Mouse (Mus musculus): ENCODE measurements around the gene Kank3. TPM values are rescaled to one million over a fixed set of nuclear protein-coding genes. Genes with fewer than 3 reads are reported as not detected.

Gene Kank3
- 1.8 to 3.6 TPM (median 2.5 TPM) in 4 replicates for total RNA-seq (2023)

DNA sequence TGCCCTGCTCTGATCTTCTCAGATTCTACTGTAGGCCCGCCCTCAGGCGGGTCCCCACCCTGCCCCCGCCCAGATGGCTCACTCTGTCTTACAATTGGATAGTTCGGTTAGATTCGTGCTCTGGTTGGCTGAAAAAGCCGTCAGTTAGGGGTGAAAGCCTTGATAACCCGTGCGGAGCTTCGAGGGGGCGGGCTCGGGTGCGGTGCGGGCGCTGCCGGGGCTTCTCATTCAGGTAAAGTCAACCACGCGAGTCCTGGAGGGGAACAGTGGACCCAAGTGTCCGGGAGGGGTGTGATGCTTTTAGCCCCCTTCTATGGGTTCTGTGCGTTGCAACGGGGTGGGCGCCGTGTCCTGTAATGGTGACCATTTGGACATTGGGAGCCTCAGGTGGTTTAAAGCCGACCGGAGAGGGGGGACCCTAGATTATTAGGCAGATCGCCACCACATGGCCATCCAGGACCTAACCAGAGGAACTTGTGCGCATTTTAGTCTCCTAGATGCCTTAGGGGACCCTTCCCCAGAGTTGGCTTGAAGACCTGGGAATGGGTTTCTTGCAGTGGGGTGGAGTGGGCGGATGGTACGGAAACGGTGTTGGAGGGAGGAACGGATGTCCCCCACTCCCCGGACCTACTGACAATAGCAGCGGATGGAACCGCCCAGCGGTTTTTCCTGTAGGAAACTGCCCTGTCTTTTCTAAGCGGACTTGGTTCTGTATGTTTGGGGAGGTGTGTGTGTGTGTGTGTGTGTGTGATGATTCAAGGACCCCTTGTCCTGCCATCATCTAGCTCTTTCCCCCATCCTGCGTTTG is at the start of gene Kank3:
TSS of gene Kank3 (plus strand) at position 186 of the 808 bp plus-strand sequence.

DNA sequence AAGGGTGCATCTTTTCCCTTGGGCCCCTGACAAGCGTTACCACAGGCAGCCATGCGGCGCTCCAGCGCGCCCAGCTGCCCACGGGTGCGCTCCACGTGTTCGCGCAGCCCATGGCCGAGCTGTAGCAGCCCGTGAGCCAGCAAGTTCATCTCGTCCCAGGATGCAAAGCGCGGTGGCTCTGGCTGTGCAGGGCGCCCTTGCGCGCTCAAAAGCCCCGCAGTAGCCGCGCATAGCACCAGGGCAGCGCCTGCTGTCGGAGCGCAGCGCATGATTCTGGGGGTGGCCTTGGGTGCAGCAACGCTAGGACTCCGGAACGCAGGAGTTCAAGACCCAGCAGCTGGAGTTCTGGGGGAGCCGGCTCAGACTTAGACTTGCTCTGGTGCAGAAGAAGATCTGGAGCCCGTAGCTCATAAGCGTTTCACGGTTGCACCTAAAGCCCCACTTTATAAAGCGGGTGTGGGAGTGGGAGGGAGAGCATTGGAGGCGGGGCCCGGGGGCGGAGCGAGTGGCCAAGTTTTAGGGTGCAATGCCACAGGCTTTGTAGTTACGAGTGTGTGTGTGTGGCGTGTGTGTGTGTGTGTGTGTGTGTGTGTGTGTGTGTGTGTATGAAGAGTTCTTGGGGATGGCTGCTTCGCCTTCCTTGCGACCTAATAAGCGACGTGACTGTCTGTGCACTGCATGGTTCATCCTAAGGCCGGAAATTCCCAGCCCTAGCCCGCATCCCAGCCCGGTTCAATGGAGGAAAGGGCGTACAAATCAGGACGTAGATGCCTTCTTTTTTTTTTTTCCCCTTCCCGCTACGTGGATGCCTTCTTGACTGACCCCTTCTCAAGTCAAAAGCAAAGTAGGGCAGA is 29.0 kb upstream of the Kank3 start, which contains the start of gene Angptl4:
TSS of gene Angptl4 (minus strand) at position 707 of the 854 bp plus-strand sequence.

DNA sequence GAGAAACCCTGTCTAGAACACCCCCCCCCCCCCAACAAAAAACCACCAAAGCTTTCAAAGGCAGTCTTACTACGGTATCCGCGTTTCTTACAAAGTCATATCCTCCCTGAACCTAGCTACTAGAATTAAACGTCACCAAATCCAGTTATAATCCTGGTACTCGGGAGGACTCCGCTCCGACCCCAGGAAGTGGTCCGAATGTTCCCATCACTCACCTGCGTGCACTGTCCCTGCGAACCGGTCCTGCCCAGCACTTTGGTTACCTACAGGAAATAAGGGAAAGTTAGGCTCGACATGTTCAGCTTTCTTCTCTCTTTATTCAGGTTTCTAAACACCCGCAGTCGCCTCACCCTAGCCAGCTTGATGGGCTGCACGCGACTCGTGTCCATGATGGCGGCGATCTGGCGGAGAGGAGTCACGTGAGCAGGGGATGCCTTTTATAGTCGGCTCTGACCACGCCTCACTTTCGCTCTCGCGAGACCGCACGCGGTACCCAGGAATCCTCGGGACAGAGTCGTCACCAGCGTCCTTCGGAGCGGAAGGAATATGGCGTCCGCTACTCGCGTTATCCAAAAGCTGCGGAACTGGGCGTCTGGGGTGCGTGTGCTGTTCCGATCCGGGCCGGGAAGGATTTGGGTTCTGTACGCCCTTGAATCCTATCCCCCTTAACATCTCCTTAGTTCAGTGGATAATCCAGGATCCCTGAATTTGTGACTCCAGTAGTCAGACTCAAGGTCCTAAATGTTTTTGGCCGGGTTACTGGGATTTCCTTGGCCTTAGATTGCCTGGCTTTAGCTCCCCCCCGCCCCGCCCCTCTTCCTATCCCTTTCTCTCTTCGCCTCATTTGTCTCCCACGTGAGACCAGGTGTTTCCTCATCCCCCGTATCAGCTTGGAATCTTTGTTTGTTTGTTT is 14.0 kb downstream of the Kank3 start, which contains the start of the genes Rps28 and Ndufa7:
TSS of gene Rps28 (minus strand) at position 479 of the 913 bp plus-strand sequence.
TSS of gene Ndufa7 (plus strand) at position 489 of the 913 bp plus-strand sequence.

DNA sequence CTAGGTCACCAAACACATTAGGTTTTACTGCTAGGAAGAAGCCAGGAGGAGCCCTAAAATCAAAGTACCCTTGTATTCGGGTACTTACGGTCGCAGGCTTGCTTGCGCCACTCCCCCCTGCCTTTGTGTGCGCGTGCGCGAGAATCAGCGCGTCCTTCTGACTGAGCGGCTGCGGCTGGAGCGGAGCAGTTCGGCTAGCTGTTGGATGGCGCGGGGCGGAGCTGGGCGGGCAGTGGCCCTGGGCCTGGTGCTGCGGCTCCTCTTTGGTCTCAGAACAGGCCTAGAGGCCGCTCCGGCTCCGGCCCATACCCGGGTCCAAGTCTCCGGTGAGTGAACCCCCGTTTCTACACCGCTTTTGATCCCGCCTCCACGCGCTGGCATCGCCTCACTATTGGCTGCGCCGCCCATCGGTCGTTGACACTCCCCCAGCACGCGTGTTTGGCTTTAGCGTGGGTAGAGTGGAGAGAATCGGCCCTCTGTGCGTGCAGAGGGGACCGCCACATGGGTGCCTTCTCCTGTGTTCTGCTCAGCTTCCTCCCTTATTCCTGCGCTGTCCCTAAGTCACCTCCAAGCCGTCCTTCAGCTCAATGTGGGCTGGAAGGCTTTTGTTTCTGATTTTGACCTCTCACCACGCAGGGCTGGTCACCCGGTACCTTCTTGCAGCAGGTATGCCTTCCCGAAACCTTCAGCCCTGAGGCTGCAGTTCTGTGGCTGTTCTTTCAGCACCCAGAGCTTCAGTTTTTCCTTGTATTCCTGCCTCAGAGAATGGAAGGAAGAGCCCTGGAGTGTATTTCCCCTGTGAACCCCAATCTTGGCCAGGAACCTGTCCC is 32.9 kb downstream of the Kank3 start, which contains the start of gene Cd320:
TSS of gene Cd320 (plus strand) at position 126 of the 830 bp plus-strand sequence.

Other genes with a start within 250 kb of the Kank3 start
- 34.4 to 37.6 TPM (median 36.0 TPM) in 4 replicates for gene Zfp414, start 181.4 kb upstream of the Kank3 start, total RNA-seq (2023)
- 0.91 to 3.0 TPM (median 2.3 TPM) in 3 of 4 replicates, not detected in the other for gene Pram1, start 172.5 kb upstream of the Kank3 start, total RNA-seq (2023)
- 368 to 402 TPM (median 383 TPM) in 4 replicates for gene Hnrnpm, start 123.7 kb upstream of the Kank3 start, total RNA-seq (2023)
- gene March2, start 91.8 kb upstream of the Kank3 start, total RNA-seq (2023) = 42.0 to 48.3 TPM (median 44.9 TPM) in 4 replicates
- 193 to 221 TPM (median 217 TPM) in 4 replicates for gene Rab11b, start 50.0 kb upstream of the Kank3 start, total RNA-seq (2023)
- 0.42 to 0.43 TPM in 2 of 4 replicates, not detected in the others for gene Angptl4, start 28.7 kb upstream of the Kank3 start, total RNA-seq (2023)
- 3,326 to 3,462 TPM (median 3,401 TPM) in 4 replicates for gene Rps28, start 14.0 kb downstream of the Kank3 start, total RNA-seq (2023)
- gene Ndufa7, start 14.1 kb downstream of the Kank3 start, total RNA-seq (2023) = 142 to 168 TPM (median 145 TPM) in 4 replicates
- gene Cd320, start 32.6 kb downstream of the Kank3 start, total RNA-seq (2023) = 3.6 to 7.8 TPM (median 5.2 TPM) in 4 replicates
- gene Gm7029, start 63.3 kb downstream of the Kank3 start, total RNA-seq (2023) = not detected in 4 replicates
- 2.4 to 6.4 TPM (median 2.6 TPM) in 4 replicates for gene Kifc1, start 80.1 kb downstream of the Kank3 start, total RNA-seq (2023)
- gene Platr17, start 94.6 kb downstream of the Kank3 start, total RNA-seq (2023) = 0.75 to 0.94 TPM in 2 of 4 replicates, not detected in the others
- 43.7 to 52.6 TPM (median 49.3 TPM) in 4 replicates for gene Daxx, start 98.9 kb downstream of the Kank3 start, total RNA-seq (2023)
- 431 to 449 TPM (median 436 TPM) in 4 replicates for gene Tapbp, start 105.4 kb downstream of the Kank3 start, total RNA-seq (2023)
- 37.5 to 42.9 TPM (median 39.2 TPM) in 4 replicates for gene Zbtb22, start 105.4 kb downstream of the Kank3 start, total RNA-seq (2023)
- 169 to 183 TPM (median 181 TPM) in 4 replicates for gene Rgl2, start 119.0 kb downstream of the Kank3 start, total RNA-seq (2023)
- 55.2 to 64.5 TPM (median 58.4 TPM) in 4 replicates for gene Pfdn6, start 129.8 kb downstream of the Kank3 start, total RNA-seq (2023)
- gene Wdr46, start 130.1 kb downstream of the Kank3 start, total RNA-seq (2023) = 37.1 to 42.6 TPM (median 40.1 TPM) in 4 replicates
- 3.9 to 6.1 TPM (median 5.8 TPM) in 4 replicates for gene B3galt4, start 141.0 kb downstream of the Kank3 start, total RNA-seq (2023)
- 86.2 to 102 TPM (median 93.0 TPM) in 4 replicates for gene Vps52, start 145.3 kb downstream of the Kank3 start, total RNA-seq (2023)
- 1,434 to 1,528 TPM (median 1,474 TPM) in 4 replicates for gene Rps18, start 145.5 kb downstream of the Kank3 start, total RNA-seq (2023)
- gene H2-K1, start 189.8 kb downstream of the Kank3 start, total RNA-seq (2023) = 2,712 to 3,144 TPM (median 2,852 TPM) in 4 replicates
- 31.0 to 45.2 TPM (median 32.4 TPM) in 4 replicates for gene Ring1, start 214.2 kb downstream of the Kank3 start, total RNA-seq (2023)
- gene H2-Ke6, start 217.5 kb downstream of the Kank3 start, total RNA-seq (2023) = 122 to 144 TPM (median 136 TPM) in 4 replicates
- gene Slc39a7, start 221.2 kb downstream of the Kank3 start, total RNA-seq (2023) = 63.8 to 91.4 TPM (median 78.7 TPM) in 4 replicates
- gene Rxrb, start 221.3 kb downstream of the Kank3 start, total RNA-seq (2023) = 106 to 119 TPM (median 119 TPM) in 4 replicates
- 4.3 to 8.8 TPM (median 5.6 TPM) in 4 replicates for gene Col11a2, start 228.9 kb downstream of the Kank3 start, total RNA-seq (2023)